Mouse (Mus musculus) spleen, postnatal 10 days (tissue): ENCODE data around the gene Lpin2.
A peak's percentile ranks its signal among the peaks of the same experiment; 100 is the strongest.

ENCODE experiments used
- DNase-seq, 2 experiments: peaks; one replicate each; pipeline ENCODE4 v3.0.0; 2021 to 2022; ENCODE audit warnings: low spot score in 2 of 2

Gene Lpin2

DNA sequence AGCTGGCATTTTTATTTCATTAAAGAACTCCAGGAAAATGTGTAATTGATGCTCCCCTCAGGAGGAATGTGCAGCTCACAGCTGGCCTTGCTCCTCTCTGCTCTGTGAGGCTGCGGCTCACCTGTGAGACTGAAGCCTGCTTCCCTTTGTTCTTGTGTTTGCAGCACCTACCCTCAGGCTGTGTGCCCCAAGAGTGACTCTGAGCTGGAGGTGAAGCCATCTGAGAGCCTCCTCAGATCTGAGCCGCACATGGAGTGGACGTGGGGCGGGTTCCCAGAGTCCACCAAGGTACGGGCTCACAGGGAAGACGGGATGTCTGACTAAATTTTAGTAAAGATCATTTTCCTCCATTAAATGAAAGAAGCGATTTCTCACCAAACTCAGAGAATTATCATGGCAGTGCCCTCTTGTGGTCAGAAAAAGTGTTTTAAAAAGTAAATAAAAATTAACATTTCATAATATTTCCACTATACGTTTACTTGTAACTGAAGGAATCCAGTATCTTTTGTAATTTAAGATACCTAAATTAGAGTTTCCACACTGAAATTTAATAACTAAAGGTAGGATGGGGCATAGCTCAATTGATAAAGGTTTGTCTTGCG is 47.8 kb downstream of the Lpin2 start:
- DNase-seq, result no peak

DNA sequence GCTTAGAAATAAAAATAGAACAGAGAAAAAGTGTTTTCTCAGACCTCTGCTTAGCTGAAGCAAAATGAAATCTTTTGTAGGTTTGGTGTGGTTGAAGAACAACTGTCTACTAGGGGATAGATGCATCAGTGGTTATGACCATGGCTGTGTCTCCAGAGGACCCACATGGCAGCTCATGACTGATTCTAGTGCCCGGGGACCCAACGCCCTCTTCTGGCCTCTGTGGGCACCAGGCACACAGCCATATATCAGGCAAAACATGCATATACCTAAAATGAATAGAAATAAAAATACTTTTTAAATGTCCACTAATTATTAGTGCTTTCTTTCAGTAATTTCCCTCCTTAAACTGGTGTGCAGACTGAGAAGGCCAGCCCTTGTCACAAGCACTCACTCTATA is 49.6 kb downstream of the Lpin2 start:
- no peak for DNase-seq

DNA sequence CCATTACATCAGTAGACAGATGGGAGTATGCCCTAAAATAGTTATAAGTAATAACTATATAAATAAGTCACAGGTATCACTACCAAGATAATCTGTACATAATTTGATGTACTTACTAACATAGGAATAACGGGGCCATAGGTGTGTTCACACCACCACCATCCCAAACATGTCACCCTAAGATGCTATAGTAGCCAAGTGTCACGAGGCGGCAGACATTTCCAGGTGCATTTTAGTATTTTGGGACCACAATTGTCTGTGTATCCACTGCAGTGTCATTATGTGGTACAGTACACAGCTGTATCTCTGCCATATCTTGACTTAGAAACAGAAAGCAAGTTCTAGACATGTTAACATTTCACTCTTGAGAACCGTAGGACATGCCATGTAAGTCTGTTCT is 50.9 kb downstream of the Lpin2 start:
- no peak for DNase-seq

DNA sequence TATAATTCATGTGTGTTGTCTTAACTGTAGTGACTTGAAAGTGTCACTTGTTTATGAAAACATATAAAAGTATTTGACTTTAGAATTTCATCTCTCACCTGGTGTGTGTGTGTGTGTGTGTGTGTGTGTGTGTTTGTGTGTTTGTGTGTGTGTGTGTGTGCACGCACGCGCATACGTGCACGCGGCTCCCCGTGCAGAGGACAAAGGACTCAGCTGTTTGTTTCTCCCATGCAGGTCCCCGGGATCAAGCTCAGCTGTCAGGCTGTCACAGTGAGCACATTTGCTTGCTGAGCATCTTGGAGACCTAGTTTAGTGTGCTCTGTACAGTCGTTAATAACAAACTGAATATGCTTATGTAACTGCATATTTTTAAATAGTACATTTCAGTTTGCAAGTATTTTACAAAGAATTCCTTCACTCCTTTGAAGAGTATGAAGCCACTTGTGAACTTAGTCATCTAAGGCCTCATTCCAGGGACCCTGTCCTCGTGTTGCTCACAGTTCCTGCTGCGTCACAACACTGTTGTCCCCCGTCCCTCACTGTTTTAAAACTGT is 51.8 kb downstream of the Lpin2 start:
- no peak for DNase-seq

DNA sequence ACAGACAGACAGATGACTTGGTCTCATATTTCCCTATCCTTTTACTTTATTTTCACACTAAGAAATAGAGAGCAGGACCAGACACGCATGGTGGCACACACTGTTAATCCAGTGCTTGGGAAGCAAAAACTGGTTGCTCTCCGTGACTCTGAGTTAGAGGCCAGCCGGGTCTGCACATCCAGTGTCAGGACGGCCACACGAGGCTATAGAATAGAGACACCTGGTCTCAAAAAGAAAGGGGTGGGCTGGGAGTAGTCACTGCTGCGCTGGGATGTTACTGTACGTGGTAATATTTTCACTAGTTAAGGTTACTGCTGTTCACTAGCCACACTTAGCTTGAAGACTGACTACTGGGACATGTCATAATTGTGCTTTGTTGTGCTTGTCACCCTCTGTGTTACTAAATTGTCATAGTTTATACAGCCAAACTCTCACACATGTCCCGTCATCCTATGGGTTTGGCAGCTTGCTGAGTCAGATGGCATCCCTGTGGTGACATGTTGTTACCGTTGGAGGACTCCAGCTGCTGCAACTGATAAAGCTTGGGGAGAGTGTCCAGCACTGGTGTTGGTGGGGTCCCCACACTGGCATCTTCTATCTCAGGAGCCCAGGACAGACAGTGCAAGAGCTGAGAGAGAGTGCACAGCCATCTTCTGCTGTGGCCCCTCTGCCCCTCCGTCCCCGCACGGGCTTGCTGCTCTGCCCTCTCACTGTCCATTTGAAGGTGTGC is 53.0 kb downstream of the Lpin2 start:
- DNase-seq, result peak; percentile 70 to 84

DNA sequence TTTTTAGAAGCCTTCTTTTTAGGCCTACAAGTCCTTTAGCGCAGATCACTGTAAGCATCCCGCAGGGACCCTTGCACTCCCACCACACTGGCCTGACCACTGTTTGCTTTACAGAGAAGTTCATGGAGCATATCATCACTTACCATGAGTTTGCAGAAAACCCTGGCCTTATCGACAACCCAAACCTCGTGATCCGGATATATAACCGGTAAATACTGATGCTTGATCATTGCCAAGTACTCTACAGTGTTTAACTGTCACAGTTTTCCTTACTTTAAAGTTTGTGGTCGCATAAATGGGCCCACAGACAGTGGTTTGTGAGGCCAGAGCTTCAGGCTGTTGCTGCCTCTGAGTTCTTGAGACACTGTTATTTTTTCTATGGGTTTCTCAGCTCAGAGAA is 56.1 kb downstream of the Lpin2 start:
- DNase-seq, result no peak

DNA sequence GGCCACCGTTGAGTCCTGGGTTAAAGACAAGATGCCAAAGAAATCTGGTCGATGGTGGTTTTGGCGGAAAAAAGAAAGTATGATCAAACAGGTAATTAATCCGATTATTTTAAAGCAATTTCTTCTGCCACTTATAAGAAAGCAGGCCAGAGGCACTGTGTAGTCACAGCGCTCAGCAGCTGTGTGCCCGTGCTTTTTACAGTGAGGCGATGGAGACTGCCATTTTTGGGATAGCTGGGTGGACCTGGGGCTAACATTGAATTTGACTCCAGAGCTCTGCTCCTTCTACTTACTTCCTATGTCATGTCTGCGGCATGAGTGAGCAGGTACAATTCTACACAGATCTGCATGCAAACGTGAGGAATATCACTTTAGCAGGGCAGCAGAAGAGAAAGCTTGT is 58.5 kb downstream of the Lpin2 start:
- no peak for DNase-seq

DNA sequence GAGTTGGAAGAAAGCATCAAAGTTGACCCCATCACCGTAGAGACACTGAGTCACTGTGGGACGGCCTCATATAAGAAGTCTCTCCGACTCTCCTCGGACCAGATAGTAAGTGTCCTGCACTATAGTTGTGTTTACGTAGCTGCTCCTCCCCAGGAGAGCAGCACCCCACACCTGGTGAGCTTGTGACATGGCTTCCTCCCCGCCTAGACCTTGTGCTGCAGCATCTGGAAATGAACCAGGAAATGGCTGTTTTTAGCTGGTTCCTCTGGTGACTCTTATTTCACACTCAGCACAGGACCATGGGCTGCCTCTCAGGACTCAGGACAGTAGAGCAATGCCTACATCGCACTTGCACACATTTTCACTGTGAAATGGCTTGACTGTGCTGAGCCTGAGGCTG is 60.3 kb downstream of the Lpin2 start:
- no peak for DNase-seq

DNA sequence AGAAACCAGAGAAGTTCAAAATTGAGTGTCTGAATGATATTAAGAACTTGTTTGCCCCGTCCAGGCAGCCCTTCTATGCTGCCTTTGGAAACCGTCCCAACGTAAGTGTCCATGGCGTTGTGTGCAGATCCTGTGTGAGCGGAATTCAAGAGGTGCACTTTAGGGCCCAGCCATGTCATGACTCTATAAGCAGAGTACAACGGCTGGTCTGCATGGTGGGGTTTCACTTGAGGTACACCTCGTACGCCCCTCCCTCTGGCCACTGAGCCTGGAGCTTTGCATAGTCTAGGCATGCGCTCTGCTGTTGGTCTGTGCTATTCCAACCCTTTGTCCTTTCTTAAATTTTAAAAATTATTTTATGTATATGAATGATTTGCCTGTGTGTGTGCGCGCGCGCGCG is 62.8 kb downstream of the Lpin2 start:
- DNase-seq, result no peak

DNA sequence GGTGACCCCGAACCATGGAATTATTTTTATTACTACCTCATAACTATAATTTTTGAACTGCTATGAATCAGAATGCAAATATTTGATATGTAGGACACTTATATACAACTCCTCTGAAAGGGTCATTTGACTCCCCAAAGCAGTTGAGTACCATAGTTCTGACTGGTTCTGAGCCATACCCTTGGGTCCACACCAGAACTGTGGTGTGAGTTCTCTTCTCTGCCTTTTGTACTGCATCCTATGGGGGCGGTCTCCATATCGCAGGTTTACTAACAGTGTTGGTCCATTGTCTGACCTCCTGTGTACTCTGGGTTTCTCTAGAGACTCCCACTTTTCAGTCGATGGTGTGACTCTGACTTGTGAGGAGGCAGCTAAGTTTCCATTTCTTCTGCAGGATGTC is 63.7 kb downstream of the Lpin2 start:
- no peak for DNase-seq

DNA sequence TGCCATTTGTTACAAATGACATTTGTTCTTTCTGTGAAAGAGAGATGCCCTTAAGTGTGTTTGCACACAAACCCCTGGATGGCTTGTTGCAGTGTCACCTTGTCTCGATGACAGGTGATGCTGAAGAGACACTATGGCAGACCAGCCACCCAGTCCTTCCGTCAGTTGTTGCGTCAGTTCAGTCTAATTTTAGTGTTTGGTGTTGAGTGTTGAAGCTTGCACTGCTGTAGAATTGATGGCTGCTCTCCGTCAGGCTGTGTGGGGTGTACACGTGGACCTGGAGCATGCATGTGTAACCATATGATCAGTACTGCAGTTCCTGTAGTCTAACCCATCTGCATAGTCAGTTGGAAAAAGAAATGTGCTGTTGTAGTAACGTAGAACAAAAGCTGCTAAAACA is 66.6 kb downstream of the Lpin2 start:
- no peak for DNase-seq

DNA sequence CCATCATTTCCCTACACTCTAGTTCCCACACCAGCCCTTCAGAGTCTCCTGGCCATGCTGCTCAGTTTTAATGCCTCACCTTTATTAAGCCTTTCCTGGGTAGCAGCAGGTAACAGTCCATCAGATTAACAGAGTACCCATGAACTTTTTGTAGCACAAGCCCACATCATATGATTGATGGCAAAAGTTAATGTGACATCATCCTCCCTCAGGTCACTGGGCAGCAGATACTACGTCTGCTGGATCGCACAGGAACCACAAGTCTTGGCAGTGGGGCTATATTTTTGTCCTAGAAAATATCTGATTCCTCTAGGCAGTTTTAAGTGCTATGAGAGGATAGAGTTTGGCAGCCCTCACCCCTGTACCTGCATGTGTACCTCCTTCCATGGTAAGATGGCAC is 67.7 kb downstream of the Lpin2 start:
- DNase-seq, result no peak

DNA sequence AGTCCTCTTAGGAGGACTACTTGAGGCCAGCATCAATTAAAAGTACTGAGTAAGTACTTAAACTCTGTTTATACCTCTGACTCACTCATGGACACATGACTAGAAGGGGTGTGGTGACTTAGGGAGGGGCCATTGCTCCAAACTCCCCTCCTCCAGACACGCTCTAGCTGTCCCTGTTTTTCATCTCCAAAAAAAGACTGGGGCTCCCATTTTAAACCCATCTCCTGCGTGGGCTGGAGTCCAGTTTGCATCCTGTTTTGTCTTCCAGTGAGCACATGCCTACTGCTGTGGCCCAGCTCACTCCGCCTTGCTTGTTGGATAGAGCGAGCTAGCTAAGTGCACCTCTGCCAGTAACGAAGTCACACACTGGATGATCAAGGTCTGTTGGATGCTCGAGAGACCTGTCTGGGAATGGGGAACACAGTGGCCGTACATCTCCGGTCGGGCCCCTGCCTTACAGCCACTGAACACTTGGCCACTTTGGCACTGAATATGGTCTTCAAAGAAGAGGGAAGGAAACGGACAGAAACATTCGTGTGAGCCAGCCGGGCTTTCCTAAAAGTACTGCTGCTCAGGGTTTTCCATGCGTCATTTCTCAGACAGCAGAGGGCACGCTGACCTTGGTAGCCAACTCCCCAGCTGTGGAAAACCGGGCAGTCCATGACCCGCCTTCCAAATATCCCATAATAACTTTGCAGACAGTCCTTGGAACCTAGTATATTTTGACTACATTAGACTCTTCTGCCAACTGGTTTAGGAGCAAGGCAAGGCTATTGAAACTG is 68.7 kb downstream of the Lpin2 start:
- DNase-seq, result no peak

DNA sequence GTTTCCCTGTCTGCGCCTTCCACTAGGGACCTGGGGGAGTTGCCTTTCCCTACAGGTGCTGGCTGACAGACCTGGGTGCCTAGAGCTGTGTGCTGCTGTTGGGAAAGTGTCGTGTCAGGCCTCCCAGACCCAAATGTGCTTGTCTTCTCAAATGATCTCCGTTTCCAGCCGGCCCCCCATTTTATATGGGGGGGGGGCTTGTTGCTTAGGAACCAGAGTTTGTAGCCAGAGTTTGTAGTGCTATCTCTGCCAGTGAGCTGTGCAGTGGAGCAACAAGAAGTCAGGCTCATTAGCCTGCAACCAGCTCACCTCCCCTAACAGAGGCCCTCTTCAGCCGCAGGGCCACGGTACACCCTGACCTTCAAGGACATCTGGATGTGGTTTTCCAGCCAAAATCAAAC is 69.2 kb downstream of the Lpin2 start:
- DNase-seq, result no peak

DNA sequence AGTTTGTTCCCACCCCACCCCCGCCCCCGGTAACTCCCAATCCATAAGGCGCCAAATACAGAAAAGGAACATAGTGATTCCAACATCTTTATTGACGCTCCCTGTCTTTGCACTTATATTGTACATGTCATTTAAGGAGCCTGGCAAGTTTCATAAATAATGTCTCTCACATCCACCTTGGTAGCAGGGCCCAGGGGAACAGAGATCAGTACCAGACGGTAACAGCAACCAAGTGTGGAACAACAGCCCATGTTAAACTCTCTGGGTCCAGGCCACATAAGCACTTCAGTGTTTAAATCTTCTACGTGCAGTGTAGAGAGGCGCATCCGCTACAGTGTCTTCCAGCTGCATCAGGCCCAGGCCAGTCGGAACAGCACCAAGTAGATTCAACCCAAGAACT is 69.7 kb downstream of the Lpin2 start:
- DNase-seq, result no peak

DNA sequence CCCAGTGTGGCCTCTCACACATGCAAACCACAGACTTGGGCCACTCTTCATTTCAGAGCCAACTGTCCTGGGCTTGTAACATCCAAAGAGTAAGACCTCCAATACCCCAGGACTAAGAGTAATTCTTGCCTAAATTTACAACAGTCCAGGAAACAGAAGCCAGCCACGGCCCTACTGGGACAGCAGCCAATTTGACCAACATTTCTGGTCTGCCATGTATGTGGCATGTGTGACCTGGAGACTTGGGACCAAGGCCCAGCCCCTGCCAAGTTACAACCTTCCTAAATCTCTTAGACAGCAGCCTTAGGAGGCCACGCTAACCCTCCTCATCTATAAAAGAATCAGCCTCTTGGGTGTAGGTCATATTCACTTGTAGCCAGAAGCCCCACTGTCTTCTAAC is 71.0 kb downstream of the Lpin2 start:
- DNase-seq, result no peak

DNA sequence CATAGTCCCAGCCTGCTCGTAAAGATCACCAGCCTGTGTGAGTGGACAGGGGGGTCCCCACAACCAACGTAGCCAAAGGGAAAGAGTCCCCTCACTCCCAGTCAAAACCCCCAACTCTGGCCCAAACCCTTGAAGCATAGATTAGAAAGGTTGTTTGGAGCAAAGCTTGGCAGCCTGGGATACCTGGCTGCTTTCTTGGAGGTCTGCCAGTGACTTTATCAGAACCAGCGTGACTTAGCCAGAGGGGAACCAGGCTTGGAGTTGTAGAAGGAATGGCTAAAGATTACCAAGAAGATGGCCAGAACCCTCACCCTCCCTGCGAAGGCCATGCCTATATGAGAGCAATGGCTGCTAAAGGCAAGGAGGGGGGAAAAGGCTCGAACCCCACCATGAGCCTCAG is 71.7 kb downstream of the Lpin2 start:
- no peak for DNase-seq

DNA sequence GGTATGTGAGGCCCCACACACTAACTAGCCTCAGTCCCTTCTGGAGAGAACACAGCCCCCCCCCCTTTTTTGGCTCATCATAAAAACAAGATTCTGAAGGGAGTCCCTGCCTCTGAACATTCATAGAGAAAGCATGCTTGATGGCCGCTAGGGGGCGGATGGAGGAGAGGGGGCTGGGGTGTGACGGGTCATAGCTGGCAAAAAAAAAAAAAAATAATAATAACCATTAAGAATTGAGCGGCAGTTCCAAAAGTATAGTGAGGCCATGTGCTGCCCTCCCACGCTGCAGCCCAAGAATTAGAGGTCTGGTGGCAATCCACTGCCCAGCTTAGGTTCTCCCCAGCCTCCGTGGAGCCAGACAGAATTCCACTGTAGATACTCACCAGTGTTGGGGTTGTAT is 72.4 kb downstream of the Lpin2 start:
- DNase-seq, result peak in 1 of 2 experiments; percentile 81

DNA sequence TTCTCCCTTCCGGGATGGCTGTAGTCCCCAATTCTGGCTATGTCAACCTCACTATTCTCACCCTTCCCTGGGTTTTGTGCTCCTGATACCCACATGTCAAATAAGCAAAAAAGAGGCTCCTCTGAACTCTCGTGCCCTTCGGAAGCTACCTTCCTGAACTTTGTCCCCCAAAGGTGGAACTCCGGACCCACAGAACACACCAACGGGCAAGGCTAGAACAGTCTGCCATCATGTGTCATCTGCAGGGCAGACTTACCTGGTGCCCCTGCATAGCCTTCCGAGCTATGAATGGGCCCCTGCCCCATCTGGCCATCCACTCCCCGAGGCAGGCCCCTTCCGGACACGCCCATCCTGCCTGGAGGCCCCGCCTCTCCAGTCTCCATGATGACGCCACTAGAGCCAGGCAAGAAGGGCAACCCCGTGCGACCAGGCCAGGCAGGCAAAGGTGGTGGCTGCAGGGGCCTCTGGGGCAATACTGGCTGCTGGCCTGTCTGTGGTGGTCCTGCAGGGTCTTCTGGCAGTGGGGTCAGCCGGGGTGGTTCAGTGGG is 73.8 kb downstream of the Lpin2 start:
- DNase-seq, result peak in 1 of 2 experiments; percentile 60

DNA sequence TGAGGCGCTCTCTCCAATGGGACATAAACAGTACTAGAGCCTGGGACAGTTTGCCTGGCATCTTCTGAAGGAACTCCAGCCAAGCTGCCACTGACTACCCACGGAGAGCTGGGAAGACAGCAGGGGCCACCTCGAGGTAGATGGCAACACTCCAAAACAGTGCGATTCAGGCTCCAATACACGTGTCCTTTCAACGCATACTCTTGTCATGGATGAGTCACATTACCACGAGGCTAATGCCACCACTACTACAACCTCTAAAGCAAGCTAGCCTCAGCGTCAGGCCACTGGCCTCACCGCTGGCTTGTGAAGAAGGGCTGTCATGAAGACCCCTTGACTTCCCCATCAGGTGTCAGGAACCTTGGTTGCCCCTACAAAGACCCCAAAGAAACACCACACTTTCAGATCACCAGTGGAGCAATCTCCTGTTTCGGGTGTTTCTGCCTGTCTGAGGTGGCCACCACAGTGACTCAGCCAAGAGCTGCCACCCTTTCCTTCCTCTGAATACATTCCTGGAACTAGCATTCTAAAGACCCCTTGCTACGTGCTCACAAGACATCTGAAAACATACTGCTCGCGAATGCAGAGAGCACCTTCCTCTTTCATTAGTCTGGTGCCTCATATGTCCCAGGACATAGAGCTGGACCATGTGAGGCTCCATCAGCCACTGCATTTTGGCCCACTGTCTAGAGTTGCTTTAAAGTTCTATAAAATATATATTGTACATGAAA is 74.6 kb downstream of the Lpin2 start:
- no peak for DNase-seq

DNA sequence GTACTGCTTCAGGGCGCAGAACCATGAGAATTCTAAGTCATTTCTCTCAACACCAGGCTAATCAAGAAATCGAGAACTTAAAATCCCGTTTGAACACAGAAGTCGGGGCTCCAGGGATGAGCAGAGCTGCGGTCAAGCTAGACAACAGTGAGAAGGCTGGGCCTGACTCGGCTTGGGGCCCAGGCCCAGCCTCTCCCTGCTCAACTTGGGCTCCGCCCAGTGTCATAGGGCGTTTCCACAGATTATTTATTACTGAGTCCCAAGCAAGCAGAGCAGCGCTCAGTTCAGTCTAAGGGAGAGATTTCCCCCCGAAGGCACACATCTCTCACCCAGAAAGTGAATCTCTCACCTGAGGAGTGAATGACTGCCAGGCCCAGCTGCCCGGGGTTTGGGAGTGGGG is 77.4 kb downstream of the Lpin2 start:
- DNase-seq, result peak; percentile 60 to 81

DNA sequence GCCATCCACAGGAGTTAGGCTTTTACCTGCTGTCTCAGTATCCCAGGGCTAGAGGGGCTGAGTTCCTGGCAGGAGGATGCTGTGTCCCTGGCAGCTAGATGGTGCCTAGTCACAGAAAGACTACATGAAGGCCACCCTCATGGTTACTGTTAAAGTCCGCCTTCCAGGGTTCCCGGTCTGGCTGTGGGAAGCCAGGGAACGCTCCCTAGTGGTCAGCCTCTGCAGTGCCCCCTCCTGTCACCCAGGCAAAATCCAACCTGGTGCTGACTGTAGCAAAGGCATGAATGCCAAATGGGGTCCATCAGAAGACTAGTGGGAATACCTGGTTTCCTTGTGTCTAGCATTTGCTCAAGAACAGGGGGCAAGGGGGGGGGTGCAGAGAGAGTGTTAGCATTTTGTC is 78.3 kb downstream of the Lpin2 start:
- no peak for DNase-seq
